Mouse (Mus musculus) right cerebral cortex, postnatal 10 days (tissue): ENCODE results near the gene Nkx2-5.

Experiments
- DNase-seq, 2 experiments: peaks; one replicate each; pipeline ENCODE4 v3.0.0; 2021; ENCODE audit warnings: low spot score in 2 of 2

Nkx2-5 gene

GRCm38 (mm10) chr17:26789460-26790268, 55.1 kb downstream of the Nkx2-5 start:
- DNase-seq: no peak

DNA sequence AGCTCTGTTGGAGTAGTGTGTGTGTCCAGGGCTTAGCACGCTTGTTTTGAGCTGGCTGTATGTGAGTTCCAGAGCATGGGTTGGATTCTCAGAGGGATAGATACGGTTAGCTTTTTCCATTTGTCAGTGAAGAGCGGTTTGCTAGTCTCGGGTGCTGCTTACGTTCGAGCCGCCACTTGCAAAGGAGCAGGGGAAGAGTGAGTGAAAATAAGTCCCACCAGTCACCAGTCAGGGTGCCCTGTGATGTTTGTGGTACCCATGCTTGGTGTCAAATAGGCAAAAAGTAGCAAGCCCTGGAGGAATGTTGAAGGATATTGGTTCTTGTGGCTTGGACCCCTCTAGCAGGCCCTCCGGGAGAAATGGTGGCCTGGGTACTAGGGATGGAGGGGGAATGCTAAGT, 55.8 kb downstream of the Nkx2-5 start:
- DNase-seq: no peak
